In the genomic region with DNA sequence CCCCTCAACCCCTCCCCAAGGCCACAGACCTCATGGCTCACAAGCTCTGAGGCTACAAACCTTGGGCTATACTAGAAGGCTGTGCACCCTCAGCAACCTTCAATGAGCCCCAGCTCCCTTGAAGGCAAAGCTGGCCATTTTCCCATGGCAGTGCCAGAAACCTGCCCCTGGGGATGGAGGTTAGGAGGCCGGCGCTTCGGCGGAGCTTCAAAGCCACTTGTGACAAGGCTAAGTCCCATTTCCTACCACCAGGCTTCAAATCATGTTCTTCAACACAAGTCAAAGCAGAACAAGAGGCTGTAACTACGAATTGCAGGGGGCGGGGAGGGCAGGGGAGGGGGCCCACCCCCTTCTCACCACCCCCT, we compare ENCODE assay signal across 8 mouse cellular contexts. TPM values are rescaled to one million over a fixed set of nuclear protein-coding genes. Genes with fewer than 3 reads are reported as not detected.
DNase-seq lines count a peak whose midpoint lies in the region; ATAC-seq and TF ChIP-seq lines count a peak whose summit lies in the region.

No protein-coding gene starts in this region.

- peaks cover 36% of the 10 kb centered on the region for H3K36me3 ChIP-seq in hindbrain, embryonic 12.5 days
- peaks cover 24% of the 10 kb centered on the region for H3K36me3 ChIP-seq in neural tube, embryonic 13.5 days

- 11% methylated on average over 6 of the region's 6 CpGs for WGBS in hindbrain, embryonic 12.5 days
- WGBS in neural tube, embryonic 13.5 days = 5% methylated on average over 6 of the region's 6 CpGs

- no peak for ATAC-seq in hindbrain, embryonic 12.5 days (ENCODE audit: low FRiP score)
- no peak for ATAC-seq in neural tube, embryonic 13.5 days (ENCODE audit: low read depth)
- ATAC-seq in granulocyte monocyte progenitor cell, adult 5-6 weeks (replicated peaks; ENCODE audit: poor library complexity, severe bottlenecking) = no peak

- 0 out of 2 replicates have a peak, but pooled peaks cover 5% of the 10 kb centered on the region for H3K27me3 ChIP-seq in hindbrain, embryonic 12.5 days
- no peaks in the 10 kb centered on the region for H3K27me3 ChIP-seq in neural tube, embryonic 13.5 days

- H3K4me2 ChIP-seq in hindbrain, embryonic 12.5 days (replicated peaks) = peak overlapping the region; percentile 64; the same call in 1 of the 2 replicates
- peak overlapping the region; percentile 59 for H3K4me2 ChIP-seq in neural tube, embryonic 13.5 days

- H3K4me1 ChIP-seq in hindbrain, embryonic 12.5 days = peaks cover 68% of the 10 kb centered on the region
- H3K4me1 ChIP-seq in neural tube, embryonic 13.5 days (replicated peaks) = peaks cover 87% of the 10 kb centered on the region

- H3K9ac ChIP-seq in hindbrain, embryonic 12.5 days = no peak overlapping the region
- H3K9ac ChIP-seq in neural tube, embryonic 13.5 days = peak overlapping the region; percentile 72; the same call in 1 of the 2 replicates

- DNase-seq in layer of hippocampus, adult 2 months (ENCODE audit: low spot score in 2 of 2) = no peak
- DNase-seq in layer of hippocampus, adult 11-12 months (ENCODE audit: low spot score) = no peak
- DNase-seq in embryo, embryonic 10.5 days (ENCODE audit: low spot score) = peak; percentile 68
- DNase-seq in urinary bladder, postnatal 36 days (ENCODE audit: low spot score in 2 of 2) = no peak
- no peak for DNase-seq in left cerebral cortex, adult 8-10 months (ENCODE audit: low spot score in 2 of 2)

- peak overlapping the region; percentile 98 for H3K27ac ChIP-seq in layer of hippocampus, adult 2 months
- H3K27ac ChIP-seq in hindbrain, embryonic 12.5 days = no peak overlapping the region
- H3K27ac ChIP-seq in neural tube, embryonic 13.5 days (replicated peaks) = peak overlapping the region; percentile 86

- no peaks in the 10 kb centered on the region for H3K9me3 ChIP-seq in hindbrain, embryonic 12.5 days (replicated peaks)
- no peaks in the 10 kb centered on the region for H3K9me3 ChIP-seq in neural tube, embryonic 13.5 days

- peak overlapping the region; percentile 70 for H3K4me3 ChIP-seq in layer of hippocampus, adult 2 months
- H3K4me3 ChIP-seq in hindbrain, embryonic 12.5 days = no peak overlapping the region
- H3K4me3 ChIP-seq in neural tube, embryonic 13.5 days = 0 out of 2 replicates have a peak overlapping the region, but pooled peaks have one; percentile 1

- TF ChIP-seq CTCF in layer of hippocampus, adult 2 months (conservative IDR thresholded peaks at IDR 0.05) = peak; percentile 51

RNA-seq across cellular contexts. Expression of a gene that starts 53.3 kb away (rescaled TPM):
- total RNA-seq in layer of hippocampus, adult 2 months (2021) = under 1 TPM; 0.44 to 0.83 TPM
- polyA plus RNA-seq in hindbrain, embryonic 12.5 days (2016; fragmentation: Nextera tagmentation; extraction: Ambion mirVana) = 25.0 and 34.1 TPM in 2 replicates
- polyA plus RNA-seq in neural tube, embryonic 13.5 days (2015; fragmentation: Nextera tagmentation; extraction: Ambion mirVana) = 7.0 and 8.5 TPM in 2 replicates
- under 1 TPM; 0.28 to 0.70 (median 0.60) TPM for total RNA-seq in left cerebral cortex, adult 8-10 months (2022)
- not detected in 2 replicates for total RNA-seq in granulocyte monocyte progenitor cell, adult 5-6 weeks (2014; fragmentation: Nextera tagmentation)
- total RNA-seq in granulocyte monocyte progenitor cell, adult 5-6 weeks (2017) = not detected in 2 replicates
